Mouse (Mus musculus) liver, embryonic 14.5 days (tissue): ENCODE measurements around the gene Ttll8.

Experiments
- CTCF ChIP-seq: IDR thresholded peaks from 2 replicates; pipeline ENCODE4 v1.5.1; 2016; ENCODE audit warnings: antibody characterized with exemption, low read depth, control low read depth
- EP300 ChIP-seq: IDR thresholded peaks from 2 replicates; pipeline ENCODE4 v1.6.1; 2016; ENCODE audit warnings: antibody characterized with exemption, low read depth

DNA sequence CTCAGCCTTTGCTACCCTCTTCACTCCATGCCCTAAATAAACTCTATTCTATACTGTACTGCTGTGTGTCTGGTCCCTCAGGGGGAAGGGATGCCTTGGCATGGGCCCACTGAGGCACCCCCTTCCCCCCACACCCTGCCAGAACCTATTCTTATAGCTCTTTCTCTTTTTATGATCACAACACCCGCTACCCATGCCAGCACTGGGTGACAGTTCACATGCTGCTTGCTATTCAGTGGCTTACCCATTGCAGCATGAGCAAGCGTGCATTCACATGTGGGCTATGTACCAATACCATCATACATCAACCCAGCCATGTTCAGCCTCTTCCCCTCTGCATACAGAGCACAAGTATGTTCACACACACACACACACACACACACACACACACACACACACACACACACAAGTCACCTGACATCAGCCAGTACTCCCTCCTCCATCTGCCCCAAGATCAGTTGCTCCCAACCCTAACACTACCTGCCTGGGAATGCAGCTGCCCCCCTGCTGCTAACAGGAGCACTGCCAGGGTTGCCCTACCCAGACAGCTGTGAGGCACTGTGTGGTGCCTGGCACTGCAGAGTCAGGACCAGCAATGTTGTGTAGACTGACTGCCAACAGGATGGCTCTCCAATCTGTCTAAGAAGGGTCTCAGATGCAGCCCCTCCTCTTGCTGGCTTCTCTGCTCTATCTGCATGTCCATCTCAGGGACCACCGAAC lies 112.5 kb downstream of the Ttll8 start:
- TF ChIP-seq CTCF, result no peak
- no peak for TF ChIP-seq EP300
